1 mouse cellular context compared by ENCODE assay signal in genomic region chr17:28517956-28518614, GRCm38 (mm10).
A peak's percentile ranks its signal among the peaks of the same experiment; 100 is the strongest.
TF ChIP-seq lines count a peak whose summit lies in the region.

No protein-coding gene starts in this region.

TF ChIP-seq in CH12.LX, 34 proteins besides CTCF, POLR2A, EP300 and RAD21 (continued from another document):
- TF ChIP-seq MYC (IDR thresholded peaks at IDR 0.05; ENCODE audit: low read depth, low read length) = 0 out of 2 replicates have a peak, but pooled peaks have one; percentile 20
- no peak for TF ChIP-seq USF1 (IDR thresholded peaks at IDR 0.05; ENCODE audit: low read depth, low read length)
- 0 out of 2 replicates have a peak, but pooled peaks have one; percentile 11 for TF ChIP-seq TBP (conservative IDR thresholded peaks at IDR 0.05; ENCODE audit: low read depth, low read length)
